Mouse (Mus musculus): ENCODE results near the gene Ugt1a5. TPM values are rescaled to one million over a fixed set of nuclear protein-coding genes. Genes with fewer than 3 reads are reported as not detected.

Gene Ugt1a5
- polyA plus RNA-seq, 1 experiment, result not detected

DNA sequence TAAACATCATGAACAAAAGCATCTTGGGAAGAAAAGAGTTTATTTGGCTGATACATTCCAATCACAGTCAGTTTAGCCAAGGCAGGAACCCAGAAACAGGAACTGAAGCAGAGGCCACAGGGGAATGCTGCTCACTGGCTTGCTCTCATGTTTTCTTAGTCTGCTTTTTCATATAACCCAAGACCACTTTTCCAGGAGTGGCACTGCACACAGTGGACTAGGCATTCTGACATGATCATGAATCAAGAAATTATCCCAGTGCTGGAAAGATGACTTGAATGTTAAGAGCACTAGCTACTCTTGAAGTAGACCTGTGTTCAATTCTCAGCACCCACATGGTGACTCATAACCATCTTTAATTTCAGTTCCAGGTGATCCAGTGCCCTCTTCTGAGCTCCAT, 59.9 kb downstream of the Ugt1a5 start:
- no peak overlapping the region for H3K4me3 ChIP-seq
- TF ChIP-seq REST (IDR thresholded peaks at IDR 0.05; ENCODE audit: insufficient read depth, insufficient read length) (no peak), TCF3 (IDR thresholded peaks at IDR 0.05; ENCODE audit: insufficient read length, low read depth) (no peak), MYOG (IDR thresholded peaks at IDR 0.05; ENCODE audit: control insufficient read depth in 1 of 3, insufficient read depth in 1 of 3, insufficient read length in 2 of 3, low read depth in 2 of 3) (no peak), TCF12 (IDR thresholded peaks at IDR 0.05; ENCODE audit: insufficient read depth, poor library complexity, severe bottlenecking) (no peak), POLR2AphosphoS2 (IDR thresholded peaks at IDR 0.05; ENCODE audit: insufficient read length, low read depth) (no peak), MAX (IDR thresholded peaks at IDR 0.05; ENCODE audit: low read depth) (no peak), E2F4 (IDR thresholded peaks at IDR 0.05; ENCODE audit: insufficient read depth) (no peak), POLR2A (IDR thresholded peaks at IDR 0.05; ENCODE audit: insufficient read length, low read depth) (no peak), SRF (IDR thresholded peaks at IDR 0.05; ENCODE audit: control insufficient read depth, insufficient read length, low read depth) (no peak), CEBPB (IDR thresholded peaks at IDR 0.05; ENCODE audit: insufficient read depth, poor library complexity, severe bottlenecking) (no peak), USF1 (IDR thresholded peaks at IDR 0.05; ENCODE audit: low read depth) (no peak), MYOD1 (IDR thresholded peaks at IDR 0.05; ENCODE audit: control insufficient read depth in 1 of 3, insufficient read length in 2 of 3, low read depth in 2 of 3) (no peak)
- H3K36me3 ChIP-seq (ENCODE audit: control insufficient read depth, insufficient read depth), result no peaks in the 10 kb centered on the region
- H3K4me2 ChIP-seq (ENCODE audit: low read depth), result no peak overlapping the region
- H3K79me2 ChIP-seq (ENCODE audit: control insufficient read depth, insufficient read depth), result no peaks in the 10 kb centered on the region
- H3K27me3 ChIP-seq (ENCODE audit: control insufficient read depth, insufficient read depth, insufficient read length), result no peaks in the 10 kb centered on the region
- H3ac ChIP-seq (ENCODE audit: control insufficient read depth, insufficient read length), result no peak overlapping the region

GRCm38 (mm10) chr1:88226670-88227379, 61.0 kb downstream of the Ugt1a5 start, which contains the start of gene Mroh2a:
Mroh2a (plus strand) TSS chr1:88226986.
- Histone ChIP-seq H3K4me2 (ENCODE audit: low read depth) (no peak within 1 kb of the TSS), H3K79me2 (ENCODE audit: control insufficient read depth, insufficient read depth) (no peaks in the 10 kb centered on the region), H3ac (ENCODE audit: control insufficient read depth, insufficient read length) (no peak within 1 kb of the TSS), H3K27me3 (ENCODE audit: control insufficient read depth, insufficient read depth, insufficient read length) (no peaks in the 10 kb centered on the region), H3K4me3 (no peak within 1 kb of the TSS), H3K36me3 (ENCODE audit: control insufficient read depth, insufficient read depth) (no peaks in the 10 kb centered on the region)
- TF ChIP-seq REST (IDR thresholded peaks at IDR 0.05; ENCODE audit: insufficient read depth, insufficient read length) (no peak), POLR2AphosphoS2 (IDR thresholded peaks at IDR 0.05; ENCODE audit: insufficient read length, low read depth) (no peak), E2F4 (IDR thresholded peaks at IDR 0.05; ENCODE audit: insufficient read depth) (no peak), SRF (IDR thresholded peaks at IDR 0.05; ENCODE audit: control insufficient read depth, insufficient read length, low read depth) (no peak), USF1 (IDR thresholded peaks at IDR 0.05; ENCODE audit: low read depth) (no peak), MYOD1 (IDR thresholded peaks at IDR 0.05; ENCODE audit: control insufficient read depth in 1 of 3, insufficient read length in 2 of 3, low read depth in 2 of 3) (no peak), TCF12 (IDR thresholded peaks at IDR 0.05; ENCODE audit: insufficient read depth, poor library complexity, severe bottlenecking) (no peak)

GRCm38 (mm10) chr1:88227482-88227881, 61.7 kb downstream of the Ugt1a5 start:
- Histone ChIP-seq H3K4me2 (ENCODE audit: low read depth) (no peak overlapping the region), H3K4me3 (no peak overlapping the region), H3K79me2 (ENCODE audit: control insufficient read depth, insufficient read depth) (no peaks in the 10 kb centered on the region), H3ac (ENCODE audit: control insufficient read depth, insufficient read length) (no peak overlapping the region), H3K27me3 (ENCODE audit: control insufficient read depth, insufficient read depth, insufficient read length) (no peaks in the 10 kb centered on the region), H3K36me3 (ENCODE audit: control insufficient read depth, insufficient read depth) (no peaks in the 10 kb centered on the region)
- no peak for TF ChIP-seq POLR2AphosphoS2 (IDR thresholded peaks at IDR 0.05; ENCODE audit: insufficient read length, low read depth)
- no peak for TF ChIP-seq POLR2A (IDR thresholded peaks at IDR 0.05; ENCODE audit: insufficient read length, low read depth)
- no peak for TF ChIP-seq MYOG (IDR thresholded peaks at IDR 0.05; ENCODE audit: control insufficient read depth in 1 of 3, insufficient read depth in 1 of 3, insufficient read length in 2 of 3, low read depth in 2 of 3)
- TF ChIP-seq MYOD1 (IDR thresholded peaks at IDR 0.05; ENCODE audit: control insufficient read depth in 1 of 3, insufficient read length in 2 of 3, low read depth in 2 of 3), result no peak
- no peak for TF ChIP-seq SRF (IDR thresholded peaks at IDR 0.05; ENCODE audit: control insufficient read depth, insufficient read length, low read depth)
- no peak for TF ChIP-seq CEBPB (IDR thresholded peaks at IDR 0.05; ENCODE audit: insufficient read depth, poor library complexity, severe bottlenecking)
- TF ChIP-seq TCF12 (IDR thresholded peaks at IDR 0.05; ENCODE audit: insufficient read depth, poor library complexity, severe bottlenecking), result no peak
- no peak for TF ChIP-seq MAX (IDR thresholded peaks at IDR 0.05; ENCODE audit: low read depth)
- no peak for TF ChIP-seq USF1 (IDR thresholded peaks at IDR 0.05; ENCODE audit: low read depth)
- no peak for TF ChIP-seq REST (IDR thresholded peaks at IDR 0.05; ENCODE audit: insufficient read depth, insufficient read length)
- no peak for TF ChIP-seq TCF3 (IDR thresholded peaks at IDR 0.05; ENCODE audit: insufficient read length, low read depth)
- TF ChIP-seq E2F4 (IDR thresholded peaks at IDR 0.05; ENCODE audit: insufficient read depth), result no peak

GRCm38 (mm10) chr1:88228121-88228520, 62.3 kb downstream of the Ugt1a5 start:
- H3K36me3 ChIP-seq (ENCODE audit: control insufficient read depth, insufficient read depth), result no peaks in the 10 kb centered on the region
- no peak overlapping the region for H3K4me2 ChIP-seq (ENCODE audit: low read depth)
- H3K79me2 ChIP-seq (ENCODE audit: control insufficient read depth, insufficient read depth), result no peaks in the 10 kb centered on the region
- no peak overlapping the region for H3K4me3 ChIP-seq
- TF ChIP-seq TCF12 (IDR thresholded peaks at IDR 0.05; ENCODE audit: insufficient read depth, poor library complexity, severe bottlenecking) (no peak), SRF (IDR thresholded peaks at IDR 0.05; ENCODE audit: control insufficient read depth, insufficient read length, low read depth) (no peak)
- H3ac ChIP-seq (ENCODE audit: control insufficient read depth, insufficient read length), result no peak overlapping the region
- H3K27me3 ChIP-seq (ENCODE audit: control insufficient read depth, insufficient read depth, insufficient read length), result peaks cover 4% of the 10 kb centered on the region

GRCm38 (mm10) chr1:88229566-88229965, 63.8 kb downstream of the Ugt1a5 start:
- Histone ChIP-seq H3ac (ENCODE audit: control insufficient read depth, insufficient read length) (no peak overlapping the region), H3K36me3 (ENCODE audit: control insufficient read depth, insufficient read depth) (no peaks in the 10 kb centered on the region), H3K79me2 (ENCODE audit: control insufficient read depth, insufficient read depth) (no peaks in the 10 kb centered on the region), H3K4me3 (no peak overlapping the region), H3K27me3 (ENCODE audit: control insufficient read depth, insufficient read depth, insufficient read length) (peaks cover 10% of the 10 kb centered on the region), H3K4me2 (ENCODE audit: low read depth) (no peak overlapping the region)
- TF ChIP-seq USF1 (IDR thresholded peaks at IDR 0.05; ENCODE audit: low read depth) (no peak), MYOD1 (IDR thresholded peaks at IDR 0.05; ENCODE audit: control insufficient read depth in 1 of 3, insufficient read length in 2 of 3, low read depth in 2 of 3) (no peak), SRF (IDR thresholded peaks at IDR 0.05; ENCODE audit: control insufficient read depth, insufficient read length, low read depth) (no peak), REST (IDR thresholded peaks at IDR 0.05; ENCODE audit: insufficient read depth, insufficient read length) (no peak), MAX (IDR thresholded peaks at IDR 0.05; ENCODE audit: low read depth) (no peak), CEBPB (IDR thresholded peaks at IDR 0.05; ENCODE audit: insufficient read depth, poor library complexity, severe bottlenecking) (no peak), POLR2AphosphoS2 (IDR thresholded peaks at IDR 0.05; ENCODE audit: insufficient read length, low read depth) (no peak), POLR2A (IDR thresholded peaks at IDR 0.05; ENCODE audit: insufficient read length, low read depth) (no peak), TCF12 (IDR thresholded peaks at IDR 0.05; ENCODE audit: insufficient read depth, poor library complexity, severe bottlenecking) (no peak), MYOG (IDR thresholded peaks at IDR 0.05; ENCODE audit: control insufficient read depth in 1 of 3, insufficient read depth in 1 of 3, insufficient read length in 2 of 3, low read depth in 2 of 3) (no peak), TCF3 (IDR thresholded peaks at IDR 0.05; ENCODE audit: insufficient read length, low read depth) (no peak), E2F4 (IDR thresholded peaks at IDR 0.05; ENCODE audit: insufficient read depth) (no peak)

Data from myocyte (in vitro differentiated cells).